Mouse (Mus musculus): ENCODE results near the gene Maml3.

- TF ChIP-seq CTCF (IDR thresholded peaks at IDR 0.05; ENCODE audit: control insufficient read depth, insufficient read depth, insufficient read length), result no peak
- no peak for TF ChIP-seq MYOG (IDR thresholded peaks at IDR 0.05; ENCODE audit: control insufficient read depth, extremely low read depth, insufficient read length)
- TF ChIP-seq MYOD1 (IDR thresholded peaks at IDR 0.05; ENCODE audit: control insufficient read depth, insufficient read length, low read depth), result no peak
These were observed 410.3 kb downstream of the Maml3 start for GRCm38 (mm10) chr3:51694576-51694975.

Measured in C2C12 (cell line).